Mouse (Mus musculus) G1E (cell line): Measurements from ENCODE around the gene Mical3. TPM values are rescaled to one million over a fixed set of nuclear protein-coding genes. Genes with fewer than 3 reads are reported as not detected.
"Not testable (repeated sequence)": the region's sequence is repeated elsewhere in the genome, so short reads cannot be mapped to it uniquely, and the experiment has no call there.

Source experiments
- ATAC-seq: 2 replicates; pipeline ENCODE4 v1.8.0; 2016; ENCODE audit warnings: mild to moderate bottlenecking; ENCODE audit not compliant: insufficient number of reproducible peaks, poor library complexity, low FRiP score, severe bottlenecking; ENCODE audit errors: extremely low read depth
- DNase-seq: peaks from one replicate; pipeline ENCODE4 v3.0.0; 2012; ENCODE audit warnings: low spot score
- H3K27me3 ChIP-seq: 2 replicates; pipeline ENCODE4 v1.6.1; 2012; ENCODE audit warnings: mild to moderate bottlenecking, low read length, inconsistent platforms; ENCODE audit not compliant: insufficient read depth
- H3K36me3 ChIP-seq: replicated peaks from 2 replicates; pipeline ENCODE3; 2012; ENCODE audit warnings: mild to moderate bottlenecking, inconsistent platforms
- H3K4me1 ChIP-seq: 2 replicates; pipeline ENCODE4 v1.6.1; 2012; ENCODE audit warnings: low read depth, low read length, inconsistent platforms, mixed read lengths; ENCODE audit not compliant: insufficient read depth
- H3K4me3 ChIP-seq: 2 replicates; pipeline ENCODE4 v1.5.1; 2012; ENCODE audit warnings: low read depth, mild to moderate bottlenecking, inconsistent platforms, low read length, moderate library complexity, mixed read lengths
- H3K9me3 ChIP-seq: replicated peaks from 2 replicates; pipeline ENCODE4 v1.6.1; 2012; ENCODE audit warnings: inconsistent platforms
- CTCF ChIP-seq: IDR thresholded peaks from 2 replicates; pipeline ENCODE4 v1.5.1; 2012; ENCODE audit warnings: low read depth, low read length, inconsistent platforms, mixed read lengths
- GATA1 ChIP-seq: IDR thresholded peaks from 2 replicates; pipeline ENCODE4 v1.6.1; 2012; ENCODE audit warnings: borderline replicate concordance, low read length, inconsistent platforms, mixed read lengths
- GATA2 ChIP-seq: IDR thresholded peaks from 2 replicates; pipeline ENCODE4 v1.6.1; 2012; ENCODE audit warnings: low read depth, low read length, inconsistent platforms, borderline replicate concordance
- POLR2AphosphoS5 ChIP-seq: IDR thresholded peaks from 2 replicates; pipeline ENCODE4 v1.6.1; 2012; ENCODE audit warnings: low read depth, low read length, inconsistent platforms; ENCODE audit not compliant: insufficient replicate concordance
- TAL1 ChIP-seq: conservative IDR thresholded peaks from 2 replicates; pipeline ENCODE4 v1.6.1; 2012; ENCODE audit warnings: low read depth, low read length, inconsistent platforms, mixed read lengths
- polyA plus RNA-seq: library from polyadenylated mRNA; stranded (reverse); fragments of >175 nt; gene quantifications from 2 replicates; pipeline ENCODE4 v1.2.3, GENCODE M21; 2012
- total RNA-seq, 2 experiments: library from RNA; stranded (forward) in 1 of 2; stranded (reverse) in 1 of 2; fragments of 200-1000 nt in 1 of 2; fragments of >200 nt in 1 of 2; fragmentation: Nextera tagmentation in 1 of 2; gene quantifications; 2 replicates each; pipeline ENCODE4 v1.2.3; 2014 to 2017

Mical3 gene
- total and polyA plus RNA-seq, 3 experiments = 20.9 to 109 (median 38.1) TPM

GRCm38 (mm10) chr6:120929421-120929820, 201.4 kb downstream of the Mical3 start:
- Histone ChIP-seq H3K4me3 (no peak overlapping the region), H3K9me3 (no peaks in the 10 kb centered on the region), H3K4me1 (peaks cover 21% of the 10 kb centered on the region), H3K27me3 (no peaks in the 10 kb centered on the region), H3K36me3 (peaks cover 56% of the 10 kb centered on the region)
- ATAC-seq (no peak), DNase-seq (no peak)
- TF ChIP-seq TAL1 = no peak
- no peak for TF ChIP-seq CTCF
- TF ChIP-seq GATA1 = no peak
- TF ChIP-seq POLR2AphosphoS5 = no peak
- TF ChIP-seq GATA2 = no peak

GRCm38 (mm10) chr6:120927765-120928164, 203.0 kb downstream of the Mical3 start:
- H3K9me3 ChIP-seq = no peaks in the 10 kb centered on the region
- ATAC-seq (no peak), DNase-seq (no peak)
- H3K27me3 ChIP-seq = no peaks in the 10 kb centered on the region
- peaks cover 28% of the 10 kb centered on the region for H3K4me1 ChIP-seq
- peaks cover 39% of the 10 kb centered on the region for H3K36me3 ChIP-seq
- TF ChIP-seq TAL1 (no peak), POLR2AphosphoS5 (no peak), CTCF (no peak), GATA2 (no peak), GATA1 (no peak)
- no peak overlapping the region for H3K4me3 ChIP-seq

- peaks cover 31% of the 10 kb centered on the region for H3K36me3 ChIP-seq
- no peak for ATAC-seq
- DNase-seq = no peak
- TF ChIP-seq GATA1 (no peak), CTCF (no peak), POLR2AphosphoS5 (no peak), GATA2 (no peak), TAL1 (no peak)
- no peaks in the 10 kb centered on the region for H3K27me3 ChIP-seq
- no peak overlapping the region for H3K4me3 ChIP-seq
- H3K9me3 ChIP-seq = no peaks in the 10 kb centered on the region
- H3K4me1 ChIP-seq = peaks cover 28% of the 10 kb centered on the region
These were observed 203.9 kb downstream of the Mical3 start for GRCm38 (mm10) chr6:120926880-120927279.

- ATAC-seq = peak; percentile 28; the same call in 1 of the 2 replicates
- H3K36me3 ChIP-seq = peaks cover 11% of the 10 kb centered on the region
- H3K4me1 ChIP-seq = peaks cover 12% of the 10 kb centered on the region; the same call in 1 of the 2 replicates
- DNase-seq, H3K27me3 ChIP-seq, H3K9me3 ChIP-seq, H3K4me3 ChIP-seq: not testable (repeated sequence)
These were observed 205.9 kb downstream of the Mical3 start for GRCm38 (mm10) chr6:120924791-120925321.

- DNase-seq = no peak
- Histone ChIP-seq H3K27me3 (no peaks in the 10 kb centered on the region), H3K4me1 (peaks cover 46% of the 10 kb centered on the region), H3K9me3 (no peaks in the 10 kb centered on the region), H3K4me3 (no peak overlapping the region; the same call in 1 of the 2 replicates), H3K36me3 (peaks cover 21% of the 10 kb centered on the region)
- no peak for ATAC-seq
- no peak for TF ChIP-seq GATA1
- no peak for TF ChIP-seq GATA2
- no peak for TF ChIP-seq TAL1
- no peak for TF ChIP-seq POLR2AphosphoS5
- no peak for TF ChIP-seq CTCF
These were observed 212.8 kb downstream of the Mical3 start for GRCm38 (mm10) chr6:120917975-120918374.

GRCm38 (mm10) chr6:120916972-120917881, 213.6 kb downstream of the Mical3 start:
- peak overlapping the region; percentile 91 for H3K4me3 ChIP-seq
- peaks cover 29% of the 10 kb centered on the region for H3K36me3 ChIP-seq
- H3K4me1 ChIP-seq = peaks cover 53% of the 10 kb centered on the region
- not testable (repeated sequence) for H3K9me3 ChIP-seq, H3K27me3 ChIP-seq, ATAC-seq, DNase-seq
